Mouse (Mus musculus): ENCODE results near the gene Gm9970. TPM values are rescaled to one million over a fixed set of nuclear protein-coding genes. Genes with fewer than 3 reads are reported as not detected.

Gene Gm9970
- total and polyA plus RNA-seq, 3 experiments: 0.24 TPM; not detected in 2

DNA sequence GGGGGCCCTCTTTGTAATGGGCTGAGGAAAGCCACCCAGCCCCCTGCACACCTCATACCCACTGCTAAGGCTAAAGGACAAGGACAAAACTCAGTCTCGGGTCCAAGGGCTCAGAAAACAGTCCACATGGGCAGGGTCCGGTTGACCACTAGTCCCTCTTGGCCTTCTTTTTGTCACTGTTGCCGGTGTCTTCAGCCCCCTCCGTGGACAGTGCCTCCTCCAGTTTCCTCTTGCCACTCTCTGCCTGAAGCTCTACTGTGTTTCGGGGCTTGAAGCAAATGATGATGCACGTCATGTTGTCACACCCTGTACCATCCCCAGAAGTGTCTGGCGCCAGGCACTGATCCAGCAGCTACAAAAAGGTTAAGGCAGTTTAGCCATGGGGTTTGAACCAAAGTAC lies 38.1 kb downstream of the Gm9970 start:
- peak overlapping the region; percentile 71 for H3K27ac ChIP-seq (ENCODE audit: control insufficient read depth, low read depth, low read length)
- H3K79me2 ChIP-seq (ENCODE audit: control insufficient read depth, insufficient read depth, low read length, poor library complexity): peaks cover 18% of the 10 kb centered on the region
- H3K4me3 ChIP-seq (ENCODE audit: control insufficient read depth in 1 of 2, insufficient read depth in 1 of 2, low read depth in 2 of 2, low read length in 2 of 2): no peak overlapping the region
- no peaks in the 10 kb centered on the region for H3K9me3 ChIP-seq (replicated peaks; ENCODE audit: insufficient read depth, low read length)
- TF ChIP-seq MEF2A (IDR thresholded peaks at IDR 0.05; ENCODE audit: extremely low read depth, insufficient replicate concordance, low read depth, low read length, poor library complexity, severe bottlenecking): no peak
- no peak for TF ChIP-seq MAX (IDR thresholded peaks at IDR 0.05; ENCODE audit: low read length)
- no peak for TF ChIP-seq MXI1 (IDR thresholded peaks at IDR 0.05; ENCODE audit: low read depth, low read length)
- no peak for TF ChIP-seq CHD2 (IDR thresholded peaks at IDR 0.05; ENCODE audit: low read length)
- TF ChIP-seq TBP (IDR thresholded peaks at IDR 0.05; ENCODE audit: low read depth, low read length): no peak
- TF ChIP-seq EP300 (IDR thresholded peaks at IDR 0.05; ENCODE audit: low read depth in 1 of 2, low read length in 2 of 2): no peak
- no peak for TF ChIP-seq POLR2A (IDR thresholded peaks at IDR 0.05; ENCODE audit: control insufficient read depth in 1 of 2, insufficient read depth in 1 of 2, low read depth in 1 of 2, low read length in 2 of 2, poor library complexity in 1 of 2)
- TF ChIP-seq MYB (IDR thresholded peaks at IDR 0.05; ENCODE audit: low read depth, low read length): no peak
- TF ChIP-seq KAT2A (conservative IDR thresholded peaks at IDR 0.05; ENCODE audit: low read depth, low read length): no peak
- TF ChIP-seq ZKSCAN1 (IDR thresholded peaks at IDR 0.05; ENCODE audit: low read depth, low read length): no peak
- TF ChIP-seq CHD1 (IDR thresholded peaks at IDR 0.05; ENCODE audit: low read depth, low read length): no peak
- TF ChIP-seq E2F4 (IDR thresholded peaks at IDR 0.05; ENCODE audit: borderline replicate concordance, low read depth, low read length): no peak
- TF ChIP-seq RAD21 (IDR thresholded peaks at IDR 0.05; ENCODE audit: low read depth, low read length): no peak
- TF ChIP-seq HCFC1 (IDR thresholded peaks at IDR 0.05; ENCODE audit: low read depth, low read length): no peak
- no peak for TF ChIP-seq TCF12 (IDR thresholded peaks at IDR 0.05; ENCODE audit: low read depth, low read length)
- no peak for TF ChIP-seq UBTF (IDR thresholded peaks at IDR 0.05; ENCODE audit: borderline replicate concordance, insufficient read depth, low read depth, low read length)
- no peak for TF ChIP-seq ZMIZ1 (IDR thresholded peaks at IDR 0.05; ENCODE audit: low read depth, low read length)
- no peak for TF ChIP-seq BHLHE40 (IDR thresholded peaks at IDR 0.05; ENCODE audit: borderline replicate concordance, low read depth, low read length)
- TF ChIP-seq RCOR1 (IDR thresholded peaks at IDR 0.05; ENCODE audit: low read depth, low read length): no peak
- TF ChIP-seq ZC3H11A (IDR thresholded peaks at IDR 0.05; ENCODE audit: low read depth, low read length): no peak
- DNase-seq (ENCODE audit: low read depth, low spot score): no peak
- no peaks in the 10 kb centered on the region for H3K27me3 ChIP-seq (ENCODE audit: control insufficient read depth in 1 of 2, insufficient read depth in 2 of 2, low read length in 2 of 2)
- H3K4me1 ChIP-seq (ENCODE audit: control insufficient read depth in 1 of 2, insufficient read depth in 2 of 2, low read length in 2 of 2): no peaks in the 10 kb centered on the region; a peak in 1 of 4 replicates
- no peak overlapping the region; the same call in 1 of the 2 replicates for H3K9ac ChIP-seq (ENCODE audit: control insufficient read depth, low read depth, low read length, poor library complexity, severe bottlenecking)
- H3K36me3 ChIP-seq (ENCODE audit: control insufficient read depth in 1 of 2, insufficient read depth in 2 of 2, low read length in 2 of 2): peaks cover 10 to 37% of the 10 kb centered on the region in 2 experiments
